Mouse (Mus musculus) kidney, adult 2 months (tissue): ENCODE data around the gene Vat1l.

ENCODE experiments used
- CTCF ChIP-seq: fragments of 200-500 bp; conservative IDR thresholded peaks from 2 replicates; pipeline ENCODE4 v1.5.1; 2011; ENCODE audit warnings: low read depth, mild to moderate bottlenecking, control low read depth, low read length, moderate library complexity, mixed read lengths; ENCODE audit not compliant: insufficient read depth, insufficient read length
- POLR2A ChIP-seq: fragments of 200-500 bp; IDR thresholded peaks from one replicate; pipeline ENCODE4 v1.6.1; 2011; ENCODE audit warnings: low read depth, low read length, control low read depth

GRCm38 (mm10) chr8:114262331-114262730 lies 56.9 kb downstream of the Vat1l start:
- TF ChIP-seq POLR2A (no peak), CTCF (no peak)
